Mouse (Mus musculus): ENCODE measurements around the gene Rassf2.

- TF ChIP-seq CTCF (IDR thresholded peaks at IDR 0.05; ENCODE audit: extremely low read depth, insufficient read length, insufficient replicate concordance, low read depth, low read length) (no peak), POLR2A (IDR thresholded peaks at IDR 0.05; ENCODE audit: low read depth, low read length) (no peak)
Measured at GRCm38 (mm10) chr2:132003916-132004315, 26.1 kb downstream of the Rassf2 start.
